Mouse (Mus musculus): ENCODE results near the gene Nos1. TPM values are rescaled to one million over a fixed set of nuclear protein-coding genes. Genes with fewer than 3 reads are reported as not detected.

Gene Nos1
- polyA plus RNA-seq, 1 experiment from 2014 or later: 3.0 TPM

DNA sequence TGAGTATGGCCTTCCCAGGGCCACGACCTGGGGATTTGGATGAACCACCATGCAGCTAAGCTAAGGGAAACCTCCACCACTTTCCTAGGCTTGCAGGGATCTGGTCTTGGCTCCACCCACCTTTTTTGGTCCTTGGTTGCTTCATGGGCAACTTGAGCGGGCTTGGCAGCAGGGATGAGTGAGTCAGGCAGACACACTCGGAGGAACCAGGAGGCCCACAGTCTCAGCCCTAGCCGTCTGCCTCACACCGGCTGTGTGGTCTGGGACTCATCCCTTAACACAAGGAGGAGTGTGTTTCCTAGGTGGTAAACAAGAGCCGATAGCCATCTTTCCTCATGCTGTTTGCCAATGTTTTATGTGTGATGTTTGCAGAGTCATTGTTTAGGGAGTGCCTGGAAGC lies 9.2 kb downstream of the Nos1 start:
- H3K4me2 ChIP-seq (replicated peaks): no peak overlapping the region
- H3K4me1 ChIP-seq (replicated peaks; ENCODE audit: control insufficient read depth, insufficient read depth, low read length): no peaks in the 10 kb centered on the region
- H3K27ac ChIP-seq: no peak overlapping the region
- no peaks in the 10 kb centered on the region for H3K36me3 ChIP-seq (replicated peaks; ENCODE audit: control insufficient read depth, insufficient read depth)
- DNase-seq (ENCODE audit: low spot score): no peak
- H3K27me3 ChIP-seq (ENCODE audit: control insufficient read depth, insufficient read depth, low read length): no peaks in the 10 kb centered on the region
- H3K9ac ChIP-seq: no peak overlapping the region
- no peak for ATAC-seq (ENCODE audit: low FRiP score)
- no peak overlapping the region for H3K4me3 ChIP-seq (replicated peaks; ENCODE audit: low read length)
- H3K9me3 ChIP-seq (ENCODE audit: control insufficient read depth, low read length): no peaks in the 10 kb centered on the region
- 84% methylated on average over 6 of the region's 6 CpGs for WGBS

DNA sequence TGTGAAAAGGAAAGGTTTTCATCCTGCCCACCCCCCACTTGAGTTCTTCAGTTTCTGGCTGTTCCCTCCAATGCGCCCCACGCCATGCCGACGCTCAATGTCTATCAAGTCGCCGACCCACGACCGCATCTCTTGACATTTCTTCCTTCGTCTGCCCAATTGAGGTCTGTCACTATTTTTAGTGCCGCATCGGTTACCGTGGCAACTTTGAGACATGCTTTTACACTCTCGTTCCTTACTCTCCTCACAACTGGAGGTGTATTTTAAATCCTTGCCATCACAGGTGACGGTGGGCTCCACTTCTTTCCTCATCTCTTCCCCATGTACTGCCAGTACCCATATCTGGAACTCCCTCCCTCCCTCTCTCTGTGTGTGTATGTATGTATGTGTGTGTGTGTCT lies 11.0 kb downstream of the Nos1 start:
- ATAC-seq (ENCODE audit: low FRiP score): no peak
- WGBS: 61% methylated on average over 14 of the region's 14 CpGs
- Histone ChIP-seq H3K27ac (no peak overlapping the region), H3K27me3 (ENCODE audit: control insufficient read depth, insufficient read depth, low read length) (no peaks in the 10 kb centered on the region), H3K4me3 (replicated peaks; ENCODE audit: low read length) (no peak overlapping the region), H3K4me1 (replicated peaks; ENCODE audit: control insufficient read depth, insufficient read depth, low read length) (no peaks in the 10 kb centered on the region), H3K36me3 (replicated peaks; ENCODE audit: control insufficient read depth, insufficient read depth) (no peaks in the 10 kb centered on the region), H3K4me2 (replicated peaks) (no peak overlapping the region), H3K9ac (no peak overlapping the region), H3K9me3 (ENCODE audit: control insufficient read depth, low read length) (no peaks in the 10 kb centered on the region)
- no peak for DNase-seq (ENCODE audit: low spot score)

DNA sequence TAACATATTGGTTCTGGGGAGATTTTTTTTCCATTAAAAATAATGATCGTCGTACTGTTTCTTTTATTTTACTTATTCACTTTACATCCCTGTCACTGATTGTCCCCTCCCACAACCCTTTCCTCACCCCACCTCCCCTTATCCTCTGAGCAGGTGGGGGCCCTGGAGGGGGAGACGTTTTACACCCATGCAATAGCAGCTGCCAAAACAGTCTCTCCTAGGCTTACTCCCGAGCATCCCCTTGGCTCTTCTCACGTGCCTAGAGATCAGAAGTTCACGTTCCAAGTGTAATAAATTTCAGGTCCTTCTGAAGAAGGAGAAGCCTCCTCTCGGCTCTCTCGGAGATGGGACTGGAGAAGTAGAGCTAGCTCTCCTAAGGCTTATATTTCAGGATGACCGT lies 20.0 kb downstream of the Nos1 start:
- Histone ChIP-seq H3K36me3 (replicated peaks; ENCODE audit: control insufficient read depth, insufficient read depth) (no peaks in the 10 kb centered on the region), H3K27ac (no peak overlapping the region), H3K4me1 (replicated peaks; ENCODE audit: control insufficient read depth, insufficient read depth, low read length) (no peaks in the 10 kb centered on the region), H3K4me3 (replicated peaks; ENCODE audit: low read length) (no peak overlapping the region), H3K4me2 (replicated peaks) (no peak overlapping the region), H3K27me3 (ENCODE audit: control insufficient read depth, insufficient read depth, low read length) (no peaks in the 10 kb centered on the region), H3K9ac (no peak overlapping the region), H3K9me3 (ENCODE audit: control insufficient read depth, low read length) (no peaks in the 10 kb centered on the region)
- ATAC-seq (ENCODE audit: low FRiP score) (no peak), DNase-seq (ENCODE audit: low spot score) (no peak)
- WGBS: 80% methylated on average over 9 of the region's 9 CpGs

DNA sequence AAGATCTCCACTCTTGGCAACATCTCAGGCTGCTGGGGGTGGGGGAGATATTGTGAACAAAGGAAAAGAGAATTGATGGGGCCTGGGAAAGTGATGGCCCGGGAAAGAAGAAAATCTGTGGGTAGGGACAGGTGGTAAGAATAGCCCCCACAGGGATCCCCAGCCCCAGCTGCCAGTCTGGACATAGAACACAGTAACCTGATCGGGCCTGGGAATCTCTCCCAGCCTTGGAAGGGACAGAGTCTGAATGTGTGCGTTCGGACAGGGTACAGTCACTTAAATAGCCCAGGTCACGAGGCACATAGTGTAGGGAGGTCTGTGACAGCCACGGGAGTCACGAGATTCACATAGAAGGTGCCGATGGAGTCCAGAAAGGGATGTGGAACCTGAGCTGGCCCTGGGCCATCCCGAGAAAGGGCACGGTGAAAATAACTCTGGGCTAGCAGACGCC lies 21.3 kb downstream of the Nos1 start:
- Histone ChIP-seq H3K4me1 (replicated peaks; ENCODE audit: control insufficient read depth, insufficient read depth, low read length) (no peaks in the 10 kb centered on the region), H3K27me3 (ENCODE audit: control insufficient read depth, insufficient read depth, low read length) (no peaks in the 10 kb centered on the region), H3K4me3 (replicated peaks; ENCODE audit: low read length) (no peak overlapping the region), H3K27ac (no peak overlapping the region), H3K9ac (no peak overlapping the region), H3K4me2 (replicated peaks) (no peak overlapping the region), H3K9me3 (ENCODE audit: control insufficient read depth, low read length) (no peaks in the 10 kb centered on the region), H3K36me3 (replicated peaks; ENCODE audit: control insufficient read depth, insufficient read depth) (no peaks in the 10 kb centered on the region)
- DNase-seq (ENCODE audit: low spot score) (no peak), ATAC-seq (ENCODE audit: low FRiP score) (no peak)
- 87% methylated on average over 11 of the region's 11 CpGs for WGBS

DNA sequence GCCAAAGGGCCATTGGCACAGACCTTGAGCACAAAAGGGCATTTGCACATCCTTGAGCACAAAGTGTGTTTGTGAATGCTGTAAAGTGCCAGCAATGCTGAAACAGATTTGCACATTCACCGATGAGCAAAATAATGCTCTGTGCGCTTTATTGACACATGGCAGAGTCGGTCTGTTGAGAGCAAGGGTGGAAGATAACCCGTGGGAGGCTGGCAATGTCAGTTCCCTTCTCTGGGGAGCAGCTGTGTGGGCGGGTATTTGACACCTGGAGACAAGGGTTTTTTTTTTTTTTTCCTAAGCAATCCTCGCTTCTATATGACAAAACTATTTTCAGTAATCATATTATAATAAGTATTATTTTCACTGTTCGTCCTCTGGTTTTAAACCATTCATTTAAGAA lies 22.7 kb downstream of the Nos1 start:
- DNase-seq (ENCODE audit: low spot score): no peak
- Histone ChIP-seq H3K4me1 (replicated peaks; ENCODE audit: control insufficient read depth, insufficient read depth, low read length) (no peaks in the 10 kb centered on the region), H3K4me2 (replicated peaks) (no peak overlapping the region), H3K4me3 (replicated peaks; ENCODE audit: low read length) (no peak overlapping the region), H3K36me3 (replicated peaks; ENCODE audit: control insufficient read depth, insufficient read depth) (no peaks in the 10 kb centered on the region), H3K9ac (no peak overlapping the region), H3K27ac (no peak overlapping the region), H3K27me3 (ENCODE audit: control insufficient read depth, insufficient read depth, low read length) (no peaks in the 10 kb centered on the region), H3K9me3 (ENCODE audit: control insufficient read depth, low read length) (no peaks in the 10 kb centered on the region)
- ATAC-seq (ENCODE audit: low FRiP score): no peak
- WGBS: 74% methylated on average over 7 of the region's 7 CpGs

DNA sequence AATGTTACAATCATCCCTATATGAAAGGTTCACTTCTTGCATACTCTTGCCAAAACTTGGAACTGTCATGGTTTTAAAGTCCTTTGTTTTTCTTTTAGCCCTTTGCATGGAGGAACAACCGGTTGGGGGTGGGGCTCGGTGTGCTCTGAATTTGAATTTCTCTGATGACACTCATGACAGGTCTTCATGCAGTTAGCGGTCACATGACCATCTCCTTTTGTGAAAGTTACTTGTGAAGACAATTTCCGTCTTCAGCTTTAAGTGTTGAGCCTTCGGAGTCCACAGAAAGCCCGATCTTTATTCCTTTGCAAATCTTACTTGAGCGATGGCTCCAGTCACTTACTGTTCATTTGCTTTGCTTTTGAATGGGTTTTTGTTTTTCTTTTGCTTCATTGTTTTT lies 30.1 kb downstream of the Nos1 start:
- no peak for ATAC-seq (ENCODE audit: low FRiP score)
- no peak for DNase-seq (ENCODE audit: low spot score)
- no peak overlapping the region for H3K4me2 ChIP-seq (replicated peaks)
- H3K4me1 ChIP-seq (replicated peaks; ENCODE audit: control insufficient read depth, insufficient read depth, low read length): no peaks in the 10 kb centered on the region
- no peak overlapping the region for H3K9ac ChIP-seq
- no peaks in the 10 kb centered on the region for H3K27me3 ChIP-seq (ENCODE audit: control insufficient read depth, insufficient read depth, low read length)
- no peaks in the 10 kb centered on the region for H3K9me3 ChIP-seq (ENCODE audit: control insufficient read depth, low read length)
- H3K36me3 ChIP-seq (replicated peaks; ENCODE audit: control insufficient read depth, insufficient read depth): no peaks in the 10 kb centered on the region
- no peak overlapping the region for H3K4me3 ChIP-seq (replicated peaks; ENCODE audit: low read length)
- H3K27ac ChIP-seq: no peak overlapping the region
- WGBS: 88% methylated on average over 7 of the region's 7 CpGs

DNA sequence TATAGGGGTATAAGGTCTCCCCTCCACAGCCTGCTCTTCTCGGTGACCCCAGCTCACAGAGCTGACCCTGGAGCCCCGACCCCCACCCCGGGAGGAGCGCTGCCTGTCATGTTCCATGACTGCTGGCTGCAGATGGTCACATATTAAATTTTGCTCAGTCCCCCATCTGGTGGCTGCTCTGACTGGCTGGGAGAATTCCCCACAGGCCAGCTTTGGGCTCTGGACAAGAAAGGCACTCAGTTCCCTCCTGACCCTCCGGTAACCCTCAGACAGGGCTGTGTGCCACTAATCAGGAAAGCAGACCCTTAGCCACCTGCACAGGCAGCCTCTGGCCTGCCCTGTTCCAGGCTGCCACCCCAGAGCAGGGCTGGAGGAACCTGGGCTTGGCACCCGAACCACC lies 38.0 kb downstream of the Nos1 start:
- no peak overlapping the region for H3K4me3 ChIP-seq (replicated peaks; ENCODE audit: low read length)
- ATAC-seq (ENCODE audit: low FRiP score) (no peak), DNase-seq (ENCODE audit: low spot score) (no peak)
- H3K36me3 ChIP-seq (replicated peaks; ENCODE audit: control insufficient read depth, insufficient read depth): no peaks in the 10 kb centered on the region
- WGBS: 41% methylated on average over 6 of the region's 6 CpGs
- no peaks in the 10 kb centered on the region for H3K27me3 ChIP-seq (ENCODE audit: control insufficient read depth, insufficient read depth, low read length)
- H3K4me2 ChIP-seq (replicated peaks): no peak overlapping the region
- no peak overlapping the region for H3K27ac ChIP-seq
- H3K4me1 ChIP-seq (replicated peaks; ENCODE audit: control insufficient read depth, insufficient read depth, low read length): no peaks in the 10 kb centered on the region
- H3K9me3 ChIP-seq (ENCODE audit: control insufficient read depth, low read length): no peaks in the 10 kb centered on the region
- no peak overlapping the region for H3K9ac ChIP-seq

DNA sequence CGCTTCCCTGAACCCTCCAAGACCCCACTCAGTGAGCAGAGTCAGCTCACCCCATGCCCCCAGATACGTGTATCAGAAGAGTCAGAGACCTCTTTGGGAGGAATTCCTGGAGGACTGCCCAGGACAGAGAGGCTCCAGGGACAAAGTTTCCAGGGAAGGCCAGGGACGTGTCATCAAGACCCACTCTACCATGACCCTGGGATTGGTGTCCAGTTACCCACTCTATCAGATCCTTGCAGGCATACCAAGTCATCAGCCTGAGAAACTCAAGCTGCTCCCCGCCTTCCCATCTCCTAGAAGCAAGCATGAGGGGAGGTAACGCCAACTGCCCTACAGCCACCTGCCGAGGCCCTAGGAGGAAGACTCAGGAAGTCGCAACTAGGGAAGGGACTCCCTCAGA lies 39.6 kb downstream of the Nos1 start:
- no peaks in the 10 kb centered on the region for H3K4me1 ChIP-seq (replicated peaks; ENCODE audit: control insufficient read depth, insufficient read depth, low read length)
- H3K27me3 ChIP-seq (ENCODE audit: control insufficient read depth, insufficient read depth, low read length): no peaks in the 10 kb centered on the region
- H3K9me3 ChIP-seq (ENCODE audit: control insufficient read depth, low read length): no peaks in the 10 kb centered on the region
- no peak overlapping the region for H3K4me3 ChIP-seq (replicated peaks; ENCODE audit: low read length)
- H3K36me3 ChIP-seq (replicated peaks; ENCODE audit: control insufficient read depth, insufficient read depth): no peaks in the 10 kb centered on the region
- no peak overlapping the region for H3K4me2 ChIP-seq (replicated peaks)
- H3K9ac ChIP-seq: no peak overlapping the region
- WGBS: 72% methylated on average over 7 of the region's 7 CpGs
- ATAC-seq (ENCODE audit: low FRiP score) (no peak), DNase-seq (ENCODE audit: low spot score) (no peak)
- H3K27ac ChIP-seq: no peak overlapping the region

DNA sequence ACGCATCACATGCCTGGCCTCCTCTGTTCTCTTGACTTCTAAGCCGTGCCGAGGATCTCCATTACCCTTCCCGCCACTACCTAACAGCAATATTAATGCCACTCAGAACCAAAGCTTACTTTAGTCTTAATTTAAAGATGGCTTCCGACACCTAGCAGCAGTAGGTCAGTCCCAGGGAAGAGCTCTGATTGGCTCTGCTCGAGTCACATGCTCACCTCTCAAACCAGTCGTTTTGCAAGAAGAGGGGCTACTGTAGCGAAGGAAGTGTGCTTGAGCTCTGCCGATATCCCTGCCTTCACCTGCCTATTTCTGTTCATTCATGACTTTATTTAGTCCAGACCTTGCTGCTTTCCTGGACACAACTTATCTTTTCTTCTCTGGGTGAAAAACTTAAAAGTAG lies 43.0 kb downstream of the Nos1 start:
- Histone ChIP-seq H3K4me1 (replicated peaks; ENCODE audit: control insufficient read depth, insufficient read depth, low read length) (no peaks in the 10 kb centered on the region), H3K36me3 (replicated peaks; ENCODE audit: control insufficient read depth, insufficient read depth) (no peaks in the 10 kb centered on the region), H3K27me3 (ENCODE audit: control insufficient read depth, insufficient read depth, low read length) (no peaks in the 10 kb centered on the region), H3K9ac (no peak overlapping the region), H3K27ac (no peak overlapping the region), H3K4me3 (replicated peaks; ENCODE audit: low read length) (no peak overlapping the region), H3K4me2 (replicated peaks) (no peak overlapping the region), H3K9me3 (ENCODE audit: control insufficient read depth, low read length) (no peaks in the 10 kb centered on the region)
- ATAC-seq (ENCODE audit: low FRiP score) (no peak), DNase-seq (ENCODE audit: low spot score) (no peak)
- WGBS: 98% methylated on average over 9 of the region's 9 CpGs

DNA sequence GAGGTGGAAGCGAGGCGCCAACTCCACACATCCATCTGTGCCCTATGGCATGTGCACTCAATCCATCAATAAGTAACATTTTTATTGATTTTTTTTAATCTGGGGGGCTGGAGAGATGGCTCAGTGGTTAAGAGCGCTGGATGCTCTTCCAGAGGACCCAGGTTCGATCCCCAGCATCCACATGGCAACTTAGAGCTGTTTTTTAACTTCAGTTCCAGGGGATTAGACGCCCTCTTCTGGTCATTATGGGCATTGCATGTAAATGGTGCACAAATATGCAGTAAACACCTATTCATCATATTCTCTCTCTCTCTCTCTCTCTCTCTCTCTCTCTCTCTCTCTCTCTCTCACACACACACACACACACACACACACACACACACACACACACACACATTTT lies 43.7 kb downstream of the Nos1 start:
- no peak for DNase-seq (ENCODE audit: low spot score)
- Histone ChIP-seq H3K9me3 (ENCODE audit: control insufficient read depth, low read length) (no peaks in the 10 kb centered on the region), H3K9ac (no peak overlapping the region), H3K27ac (no peak overlapping the region), H3K4me1 (replicated peaks; ENCODE audit: control insufficient read depth, insufficient read depth, low read length) (no peaks in the 10 kb centered on the region), H3K36me3 (replicated peaks; ENCODE audit: control insufficient read depth, insufficient read depth) (no peaks in the 10 kb centered on the region), H3K4me3 (replicated peaks; ENCODE audit: low read length) (no peak overlapping the region), H3K4me2 (replicated peaks) (no peak overlapping the region), H3K27me3 (ENCODE audit: control insufficient read depth, insufficient read depth, low read length) (no peaks in the 10 kb centered on the region)
- ATAC-seq (ENCODE audit: low FRiP score): no peak
- WGBS: 76% methylated on average over 5 of the region's 5 CpGs

All from hindbrain, embryonic 14.5 days (tissue).